Mouse (Mus musculus): ENCODE measurements around the gene H2afy. TPM values are rescaled to one million over a fixed set of nuclear protein-coding genes. Genes with fewer than 3 reads are reported as not detected.

Gene H2afy
- polyA plus RNA-seq, 1 experiment from 2014 or later: 84.3 TPM

DNA sequence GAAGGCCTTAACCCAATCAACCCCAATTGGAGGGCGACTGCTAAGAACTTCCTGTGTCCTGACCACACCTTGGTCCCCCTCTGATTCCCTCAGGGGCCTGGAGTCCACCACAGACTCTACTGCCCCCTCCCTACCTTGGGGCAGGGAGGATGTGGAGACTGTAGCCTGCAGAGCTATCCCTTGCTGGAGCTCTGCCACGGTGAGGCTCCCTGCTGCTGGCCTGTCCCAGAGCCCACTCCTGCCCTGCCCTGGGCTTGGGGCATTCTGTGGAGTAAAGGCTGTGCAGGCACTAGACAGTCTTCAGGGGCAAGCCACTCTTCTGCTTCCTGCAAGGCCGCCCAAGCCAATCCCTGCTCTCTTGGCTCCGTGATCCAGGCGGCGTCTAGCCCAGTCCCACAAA, 24.6 kb downstream of the H2afy start:
- Histone ChIP-seq H3K9me3 (ENCODE audit: low read length) (no peaks in the 10 kb centered on the region), H3K4me1 (ENCODE audit: insufficient read depth) (no peaks in the 10 kb centered on the region), H3K4me2 (ENCODE audit: low read depth, low read length) (no peak overlapping the region), H3K36me3 (replicated peaks; ENCODE audit: insufficient read depth, low read length) (peaks cover 27% of the 10 kb centered on the region), H3K27me3 (ENCODE audit: insufficient read depth, low read length) (no peaks in the 10 kb centered on the region), H3K4me3 (ENCODE audit: low read depth, low read length) (no peak overlapping the region), H3K9ac (replicated peaks) (no peak overlapping the region), H3K27ac (ENCODE audit: low read depth) (no peak overlapping the region)
- DNase-seq: no peak
- no peak for ATAC-seq
- TF ChIP-seq CTCF (IDR thresholded peaks at IDR 0.05; ENCODE audit: low read depth) (no peak), EP300 (IDR thresholded peaks at IDR 0.05; ENCODE audit: low read depth) (no peak)
- 84% methylated on average over 6 of the region's 6 CpGs for WGBS (ENCODE audit: insufficient replicate concordance)

DNA sequence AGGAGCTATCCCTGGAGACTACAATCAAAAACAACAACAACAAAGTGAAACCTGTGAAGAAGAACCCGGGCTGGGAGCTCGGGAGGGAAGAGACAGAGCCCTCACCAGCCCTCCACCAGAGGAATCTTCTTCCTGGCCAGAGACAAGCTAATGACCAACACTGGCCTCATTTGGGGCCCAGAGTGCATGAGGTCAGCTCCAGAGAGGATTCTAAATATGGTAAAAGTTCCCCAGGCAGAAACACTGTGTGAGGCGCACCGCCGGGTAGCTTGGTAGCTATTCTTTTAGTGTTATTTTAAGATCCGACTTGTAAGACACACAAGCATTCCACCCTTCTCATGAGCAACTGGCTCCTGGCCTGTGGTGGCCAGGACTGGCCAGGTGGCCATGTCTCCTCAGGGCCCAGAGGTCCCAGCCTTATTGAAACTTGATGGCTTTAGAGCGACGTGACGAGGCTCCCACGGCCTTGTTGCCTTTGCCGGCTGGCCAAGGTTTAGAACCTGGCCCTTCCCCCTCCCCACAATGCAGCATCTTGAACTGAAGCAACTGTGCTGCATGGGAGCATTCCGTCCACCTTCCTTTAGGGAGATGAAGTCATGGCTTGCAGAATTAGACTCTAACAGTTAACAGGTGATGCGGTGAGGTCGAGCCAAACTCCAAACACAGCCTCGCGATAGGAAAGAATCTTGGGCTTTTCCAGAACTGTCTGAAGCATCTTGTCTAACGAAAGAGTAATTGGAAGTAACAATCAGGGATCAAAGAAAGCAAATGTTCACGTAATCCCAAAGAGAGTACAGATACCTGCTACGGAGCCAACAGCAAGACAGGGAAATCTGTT, 25.2 kb downstream of the H2afy start:
- Histone ChIP-seq H3K9me3 (ENCODE audit: low read length) (no peaks in the 10 kb centered on the region), H3K4me3 (ENCODE audit: low read depth, low read length) (no peak overlapping the region), H3K27ac (ENCODE audit: low read depth) (no peak overlapping the region), H3K9ac (replicated peaks) (no peak overlapping the region), H3K36me3 (replicated peaks; ENCODE audit: insufficient read depth, low read length) (peaks cover 27% of the 10 kb centered on the region), H3K4me2 (ENCODE audit: low read depth, low read length) (no peak overlapping the region), H3K27me3 (ENCODE audit: insufficient read depth, low read length) (no peaks in the 10 kb centered on the region), H3K4me1 (ENCODE audit: insufficient read depth) (no peaks in the 10 kb centered on the region)
- WGBS (ENCODE audit: insufficient replicate concordance): 82% methylated on average over 19 of the region's 19 CpGs
- ATAC-seq: no peak
- no peak for DNase-seq
- TF ChIP-seq EP300 (IDR thresholded peaks at IDR 0.05; ENCODE audit: low read depth) (no peak), CTCF (IDR thresholded peaks at IDR 0.05; ENCODE audit: low read depth) (no peak)

DNA sequence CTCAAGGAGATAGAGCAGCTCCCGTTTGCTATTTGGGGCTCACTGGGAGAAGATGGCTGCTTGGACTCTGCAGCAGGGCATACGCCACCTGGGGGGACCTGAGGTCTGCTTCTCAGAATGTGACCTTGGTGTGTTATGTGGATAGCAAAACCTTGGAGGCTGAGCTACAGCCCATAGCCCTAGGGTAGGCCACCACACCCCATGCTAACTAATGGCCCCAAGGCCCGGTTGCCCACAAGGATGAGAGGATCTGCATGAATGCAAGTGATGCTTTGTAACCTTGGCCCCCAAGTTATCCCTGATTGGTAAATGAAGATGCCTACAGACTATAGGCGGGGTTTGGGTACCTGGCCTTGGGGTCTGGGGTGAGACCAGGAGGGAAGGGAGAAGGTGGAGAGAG, 26.5 kb downstream of the H2afy start:
- TF ChIP-seq EP300 (IDR thresholded peaks at IDR 0.05; ENCODE audit: low read depth) (no peak), CTCF (IDR thresholded peaks at IDR 0.05; ENCODE audit: low read depth) (no peak)
- no peak overlapping the region for H3K9ac ChIP-seq (replicated peaks)
- H3K27me3 ChIP-seq (ENCODE audit: insufficient read depth, low read length): no peaks in the 10 kb centered on the region
- 85% methylated on average over 4 of the region's 4 CpGs for WGBS (ENCODE audit: insufficient replicate concordance)
- H3K4me2 ChIP-seq (ENCODE audit: low read depth, low read length): no peak overlapping the region
- no peaks in the 10 kb centered on the region for H3K9me3 ChIP-seq (ENCODE audit: low read length)
- H3K36me3 ChIP-seq (replicated peaks; ENCODE audit: insufficient read depth, low read length): peaks cover 19% of the 10 kb centered on the region
- no peaks in the 10 kb centered on the region for H3K4me1 ChIP-seq (ENCODE audit: insufficient read depth)
- H3K27ac ChIP-seq (ENCODE audit: low read depth): no peak overlapping the region
- ATAC-seq (no peak), DNase-seq (no peak)
- H3K4me3 ChIP-seq (ENCODE audit: low read depth, low read length): no peak overlapping the region

GRCm38 (mm10) chr13:56108849-56109519, 27.2 kb downstream of the H2afy start:
- no peak overlapping the region for H3K4me2 ChIP-seq (ENCODE audit: low read depth, low read length)
- no peaks in the 10 kb centered on the region for H3K9me3 ChIP-seq (ENCODE audit: low read length)
- no peaks in the 10 kb centered on the region for H3K27me3 ChIP-seq (ENCODE audit: insufficient read depth, low read length)
- no peak for DNase-seq
- TF ChIP-seq CTCF (IDR thresholded peaks at IDR 0.05; ENCODE audit: low read depth) (no peak), EP300 (IDR thresholded peaks at IDR 0.05; ENCODE audit: low read depth) (no peak)
- WGBS (ENCODE audit: insufficient replicate concordance): 76% methylated on average over 17 of the region's 17 CpGs
- H3K27ac ChIP-seq (ENCODE audit: low read depth): no peak overlapping the region
- no peak overlapping the region for H3K4me3 ChIP-seq (ENCODE audit: low read depth, low read length)
- H3K9ac ChIP-seq (replicated peaks): no peak overlapping the region
- H3K36me3 ChIP-seq (replicated peaks; ENCODE audit: insufficient read depth, low read length): peaks cover 20% of the 10 kb centered on the region
- no peak for ATAC-seq
- no peaks in the 10 kb centered on the region for H3K4me1 ChIP-seq (ENCODE audit: insufficient read depth)

DNA sequence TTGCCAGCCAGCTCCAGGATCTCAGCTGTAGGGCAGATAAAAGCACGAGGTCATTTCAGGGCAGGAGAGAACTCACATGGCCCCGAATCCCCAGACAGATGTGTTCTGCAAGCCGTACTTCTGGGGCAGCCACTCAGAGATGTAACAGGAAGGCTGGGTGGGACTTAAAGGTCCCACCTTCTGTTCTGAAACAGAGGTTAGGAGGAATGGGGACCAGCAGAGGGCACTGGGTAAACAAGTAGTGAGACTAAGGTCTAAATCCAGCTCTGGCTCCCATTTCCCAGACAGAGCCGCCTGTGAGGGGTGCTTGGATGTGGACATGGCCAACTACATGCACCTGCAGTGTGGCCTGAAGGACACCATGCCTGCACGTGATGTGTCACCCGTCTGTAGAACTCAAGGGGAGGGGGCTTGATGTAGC, 31.2 kb downstream of the H2afy start:
- DNase-seq (no peak), ATAC-seq (no peak)
- Histone ChIP-seq H3K27me3 (ENCODE audit: insufficient read depth, low read length) (no peaks in the 10 kb centered on the region), H3K4me1 (ENCODE audit: insufficient read depth) (no peaks in the 10 kb centered on the region), H3K36me3 (replicated peaks; ENCODE audit: insufficient read depth, low read length) (peaks cover 30% of the 10 kb centered on the region), H3K27ac (ENCODE audit: low read depth) (no peak overlapping the region), H3K4me3 (ENCODE audit: low read depth, low read length) (no peak overlapping the region), H3K4me2 (ENCODE audit: low read depth, low read length) (no peak overlapping the region), H3K9me3 (ENCODE audit: low read length) (no peaks in the 10 kb centered on the region), H3K9ac (replicated peaks) (no peak overlapping the region)
- 74% methylated on average over 6 of the region's 6 CpGs for WGBS (ENCODE audit: insufficient replicate concordance)
- no peak for TF ChIP-seq CTCF (IDR thresholded peaks at IDR 0.05; ENCODE audit: low read depth)
- no peak for TF ChIP-seq EP300 (IDR thresholded peaks at IDR 0.05; ENCODE audit: low read depth)
